Mouse (Mus musculus) stomach, postnatal 0 days (tissue): Measurements from ENCODE around the gene Gm21776. TPM values are rescaled to one million over a fixed set of nuclear protein-coding genes. Genes with fewer than 3 reads are reported as not detected.
"Not testable (repeated sequence)": the region's sequence is repeated elsewhere in the genome, so short reads cannot be mapped to it uniquely, and the experiment has no call there.

Experiments used
- ATAC-seq: fragments of 200-750 bp; cut with Nextera tagmentation; 2 replicates; pipeline ENCODE4 v1.8.0; 2017; ENCODE audit not compliant: low FRiP score, low TSS enrichment
- DNase-seq: peaks from one replicate; pipeline ENCODE4 v3.0.0-alpha.2; 2016; ENCODE audit warnings: low spot score
- H3K27ac ChIP-seq: fragments of 300-500 bp; sonication (generic); replicated peaks from 2 replicates; pipeline ENCODE4 v1.5.1; 2014; ENCODE audit warnings: mild to moderate bottlenecking, control low read depth
- H3K27me3 ChIP-seq: fragments of 300-500 bp; sonication (generic); 2 replicates; pipeline ENCODE4 v1.6.1; 2014; ENCODE audit warnings: low read length; ENCODE audit not compliant: control insufficient read depth, insufficient read depth
- H3K36me3 ChIP-seq: fragments of 300-500 bp; sonication (generic); 2 replicates; pipeline ENCODE4 v1.6.1; 2014; ENCODE audit warnings: low read length, mixed read lengths; ENCODE audit not compliant: control insufficient read depth, insufficient read depth
- H3K4me1 ChIP-seq: fragments of 300-500 bp; sonication (generic); replicated peaks from 2 replicates; pipeline ENCODE4 v1.6.1; 2014; ENCODE audit warnings: antibody characterized with exemption; ENCODE audit not compliant: control insufficient read depth, insufficient read depth
- H3K4me2 ChIP-seq: fragments of 300-500 bp; sonication (generic); replicated peaks from 2 replicates; pipeline ENCODE4 v1.6.1; 2014; ENCODE audit warnings: low read depth, mild to moderate bottlenecking, control low read depth, moderate library complexity
- H3K4me3 ChIP-seq: fragments of 300-500 bp; sonication (generic); 2 replicates; pipeline ENCODE4 v1.5.1; 2014; ENCODE audit warnings: low read depth, low read length, control low read depth
- H3K9ac ChIP-seq: fragments of 300-500 bp; sonication (generic); 2 replicates; pipeline ENCODE4 v1.6.1; 2014; ENCODE audit warnings: mild to moderate bottlenecking, low read length, control low read depth, mixed read lengths
- H3K9me3 ChIP-seq: fragments of 300-500 bp; sonication (generic); 2 replicates; pipeline ENCODE4 v1.6.1; 2016; ENCODE audit warnings: low read length; ENCODE audit not compliant: control insufficient read depth
- WGBS: fragments of 180-500 bp; shearing (Covaris S2); extraction: QIAGEN DNeasy Blood & Tissue Kit; methylation state at CpG from one replicate; pipeline ENCODE4 v1.1.7; 2014; 5-methylcytosine and 5-hydroxymethylcytosine counted together
- polyA plus RNA-seq: library from polyadenylated mRNA; unstranded; fragments of >200 nt; fragmentation: Nextera tagmentation; extraction: Ambion mirVana; gene quantifications from 2 replicates; pipeline ENCODE4 v1.2.1, GENCODE M21; 2015

Gene Gm21776
- not detected in 2 replicates for polyA plus RNA-seq

GRCm38 (mm10) chrY:76378362-76378761, at the start of gene Gm21776:
TSS of gene Gm21776 (plus strand) at chrY:76378662.
- H3K4me2 ChIP-seq, H3K4me1 ChIP-seq, H3K9me3 ChIP-seq, H3K27me3 ChIP-seq, H3K27ac ChIP-seq, H3K9ac ChIP-seq, ATAC-seq, H3K36me3 ChIP-seq, H3K4me3 ChIP-seq, DNase-seq: not testable (repeated sequence)
- no CpG with 5 or more reads among the region's 3 CpGs for WGBS
